ENCODE assay signal across 13 mouse cellular contexts in the genomic region with DNA sequence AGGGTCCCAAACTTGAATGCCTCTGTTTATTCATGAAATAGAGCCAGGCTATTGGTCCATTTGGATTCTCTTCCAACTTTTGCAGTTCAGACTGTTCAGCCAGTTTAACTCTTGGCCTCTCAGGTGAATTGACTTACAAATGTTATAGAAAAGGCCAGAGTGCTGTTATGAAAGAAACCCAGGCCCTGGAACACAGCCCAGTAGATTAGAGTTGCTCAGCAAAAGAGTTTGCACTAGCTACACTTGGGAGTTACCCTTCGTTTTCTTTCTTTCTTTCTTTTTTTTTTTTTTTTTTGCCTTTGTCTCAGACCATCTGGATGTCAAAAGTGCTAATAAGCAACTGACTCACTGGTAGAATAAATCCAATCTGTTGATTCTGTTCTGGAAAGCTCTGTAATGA. TPM values are rescaled to one million over a fixed set of nuclear protein-coding genes. Genes with fewer than 3 reads are reported as not detected.
A peak's percentile ranks its signal among the peaks of the same experiment; 100 is the strongest.
DNase-seq lines count a peak whose midpoint lies in the region; ATAC-seq and TF ChIP-seq lines count a peak whose summit lies in the region.
"Had no signal": no experiment of that assay in that cellular context is flagged by ENCODE, and none has a peak within 500 bp of the region (broad histone marks: within the 10 kb centered on the region; RNA-seq: fewer than 3 reads in every experiment).

No protein-coding gene starts in this region.

- no peaks in the 10 kb centered on the region for H3K4me1 ChIP-seq in heart, embryonic 12.5 days (replicated peaks)
- no peaks in the 10 kb centered on the region for H3K4me1 ChIP-seq in midbrain, embryonic 14.5 days (ENCODE audit: control insufficient read depth, insufficient read depth, low read length)
- H3K4me1 ChIP-seq in midbrain, embryonic 11.5 days (ENCODE audit: control insufficient read depth, insufficient read depth, low read length), result no peaks in the 10 kb centered on the region
- H3K4me1 ChIP-seq in stomach, embryonic 16.5 days (ENCODE audit: control insufficient read depth, insufficient read depth, low read length), result no peaks in the 10 kb centered on the region
- H3K4me1 ChIP-seq: limb, embryonic 13.5 days had no signal

- no peaks in the 10 kb centered on the region for H3K27me3 ChIP-seq in heart, embryonic 12.5 days (replicated peaks)
- H3K27me3 ChIP-seq in midbrain, embryonic 14.5 days (ENCODE audit: control insufficient read depth, insufficient read depth, low read length), result no peaks in the 10 kb centered on the region
- H3K27me3 ChIP-seq in midbrain, embryonic 11.5 days (ENCODE audit: control insufficient read depth, insufficient read depth, low read length), result no peaks in the 10 kb centered on the region
- no peaks in the 10 kb centered on the region for H3K27me3 ChIP-seq in stomach, embryonic 16.5 days (ENCODE audit: control insufficient read depth, insufficient read depth, low read length)
- H3K27me3 ChIP-seq: limb, embryonic 13.5 days had no signal

- DNase-seq in heart, adult 18-20 months, result peak; percentile 41 to 52
- peak; percentile 6 for DNase-seq in midbrain, embryonic 14.5 days
- DNase-seq in midbrain, embryonic 11.5 days (ENCODE audit: low spot score, missing footprints), result no peak
- DNase-seq in heart, postnatal 25 days (ENCODE audit: low spot score), result peak; percentile 9
- DNase-seq in cerebellum, adult 8-10 months, result no peak
- no peak for DNase-seq in left cerebral cortex, adult 2 months (ENCODE audit: extremely low spot score in 1 of 2, low spot score in 2 of 2)
- DNase-seq: cerebellum, adult 2 months; gastrocnemius, adult 2 months had no signal

- H3K9me3 ChIP-seq in heart, embryonic 12.5 days (replicated peaks), result no peaks in the 10 kb centered on the region
- H3K9me3 ChIP-seq in midbrain, embryonic 14.5 days (ENCODE audit: control insufficient read depth, low read length), result no peaks in the 10 kb centered on the region
- no peaks in the 10 kb centered on the region for H3K9me3 ChIP-seq in midbrain, embryonic 11.5 days (ENCODE audit: control insufficient read depth, low read length)
- no peaks in the 10 kb centered on the region for H3K9me3 ChIP-seq in stomach, embryonic 16.5 days (replicated peaks; ENCODE audit: control insufficient read depth, low read length)
- H3K9me3 ChIP-seq: limb, embryonic 13.5 days had no signal

- no peak overlapping the region for H3K4me3 ChIP-seq in heart, embryonic 12.5 days
- H3K4me3 ChIP-seq in midbrain, embryonic 14.5 days (replicated peaks; ENCODE audit: low read depth, low read length), result no peak overlapping the region
- no peak overlapping the region for H3K4me3 ChIP-seq in midbrain, embryonic 11.5 days (ENCODE audit: low read depth, low read length)
- no peak overlapping the region for H3K4me3 ChIP-seq in stomach, embryonic 16.5 days (replicated peaks; ENCODE audit: low read length)
- H3K4me3 ChIP-seq in left cerebral cortex, adult 2 months, result no peak overlapping the region
- H3K4me3 ChIP-seq: gastrocnemius, adult 2 months; layer of hippocampus, adult 2 months; limb, embryonic 13.5 days had no signal

- WGBS in heart, embryonic 12.5 days, result 45% methylated on average over 1 of the region's 1 CpGs
- WGBS in midbrain, embryonic 14.5 days, result 35% methylated on average over 1 of the region's 1 CpGs
- 45% methylated on average over 1 of the region's 1 CpGs for WGBS in midbrain, embryonic 11.5 days
- WGBS in stomach, embryonic 16.5 days, result 18% methylated on average over 1 of the region's 1 CpGs

- intact Hi-C loops in heart, postnatal 25 days (cut with DNase I), result no loop called here
- intact Hi-C loops in left cerebral cortex, adult 2 months (cut with DNase I), result no loop called here

- no peak overlapping the region for H3K4me2 ChIP-seq in heart, embryonic 12.5 days
- H3K4me2 ChIP-seq in midbrain, embryonic 14.5 days (ENCODE audit: low read length), result no peak overlapping the region
- no peak overlapping the region for H3K4me2 ChIP-seq in midbrain, embryonic 11.5 days
- H3K4me2 ChIP-seq in stomach, embryonic 16.5 days (ENCODE audit: low read depth, low read length), result no peak overlapping the region
- H3K4me2 ChIP-seq: limb, embryonic 13.5 days had no signal

- H3K27ac ChIP-seq in heart, embryonic 12.5 days (ENCODE audit: poor library complexity, severe bottlenecking), result no peak overlapping the region
- H3K27ac ChIP-seq in midbrain, embryonic 14.5 days (replicated peaks; ENCODE audit: low read depth, low read length), result no peak overlapping the region
- no peak overlapping the region for H3K27ac ChIP-seq in midbrain, embryonic 11.5 days (ENCODE audit: low read depth, low read length)
- H3K27ac ChIP-seq in stomach, embryonic 16.5 days (ENCODE audit: low read length), result no peak overlapping the region; the same call in 1 of the 2 replicates
- no peak overlapping the region for H3K27ac ChIP-seq in left cerebral cortex, adult 2 months
- H3K27ac ChIP-seq: gastrocnemius, adult 2 months; layer of hippocampus, adult 2 months; limb, embryonic 13.5 days had no signal

- no peaks in the 10 kb centered on the region for H3K36me3 ChIP-seq in heart, embryonic 12.5 days
- no peaks in the 10 kb centered on the region for H3K36me3 ChIP-seq in midbrain, embryonic 14.5 days (ENCODE audit: control insufficient read depth, insufficient read depth, low read length)
- no peaks in the 10 kb centered on the region for H3K36me3 ChIP-seq in midbrain, embryonic 11.5 days (ENCODE audit: control insufficient read depth, insufficient read depth, low read length)
- H3K36me3 ChIP-seq in stomach, embryonic 16.5 days (ENCODE audit: control insufficient read depth, insufficient read depth, low read length), result no peaks in the 10 kb centered on the region
- H3K36me3 ChIP-seq: limb, embryonic 13.5 days had no signal

- TF ChIP-seq CTCF in left cerebral cortex, adult 2 months (IDR thresholded peaks at IDR 0.05), result no peak

- no peak overlapping the region for H3K9ac ChIP-seq in heart, embryonic 12.5 days
- H3K9ac ChIP-seq in midbrain, embryonic 14.5 days (replicated peaks; ENCODE audit: low read length), result no peak overlapping the region
- H3K9ac ChIP-seq in midbrain, embryonic 11.5 days (ENCODE audit: low read length), result no peak overlapping the region
- no peak overlapping the region for H3K9ac ChIP-seq in stomach, embryonic 16.5 days (ENCODE audit: low read length)
- H3K9ac ChIP-seq: limb, embryonic 13.5 days had no signal

- no peak for ATAC-seq in heart, embryonic 12.5 days (ENCODE audit: insufficient number of reproducible peaks, low FRiP score)
- no peak for ATAC-seq in midbrain, embryonic 14.5 days (ENCODE audit: low FRiP score, low TSS enrichment)
- ATAC-seq in midbrain, embryonic 11.5 days (ENCODE audit: low FRiP score), result no peak
- peak; percentile 73; the same call in 1 of the 2 replicates for ATAC-seq in stomach, embryonic 16.5 days (ENCODE audit: insufficient read depth, low FRiP score)
- ATAC-seq: midbrain, embryonic 16.5 days had no signal

RNA-seq across cellular contexts. Expression of a gene that starts 51.0 kb away (rescaled TPM):
- total RNA-seq in heart, adult 18-20 months (2021), result 10 to 100 TPM in 1 of 2 experiments, 1 to 10 TPM in 1; 4.7 to 10.1 TPM
- 7.3 and 8.6 TPM in 2 replicates for polyA plus RNA-seq in heart, embryonic 12.5 days (2016; fragmentation: Nextera tagmentation; extraction: Ambion mirVana)
- 6.5 and 6.9 TPM in 2 replicates for polyA plus RNA-seq in midbrain, embryonic 14.5 days (2014; fragmentation: Nextera tagmentation; extraction: Ambion mirVana)
- polyA plus RNA-seq in midbrain, embryonic 11.5 days (2014; fragmentation: Nextera tagmentation; extraction: Ambion mirVana), result 12.5 and 13.4 TPM in 2 replicates
- 1 to 10 TPM; 3.9 to 4.1 TPM for total RNA-seq in heart, postnatal 25 days (2021)
- 2.6 and 3.5 TPM in 2 replicates for polyA plus RNA-seq in stomach, embryonic 16.5 days (2015; fragmentation: Nextera tagmentation; extraction: Ambion mirVana)
- 1 to 10 TPM; 7.3 to 9.9 TPM for total RNA-seq in left cerebral cortex, adult 2 months (2021)

Comparison
In these comparisons a context has a peak if more than half of its experiments do, and no peak if none do; other contexts are left out.
1. DNase-seq: peak in heart, adult 18-20 months (2 of 2), midbrain, embryonic 14.5 days (single experiment) and heart, postnatal 25 days (single experiment); none in midbrain, embryonic 11.5 days (single experiment), cerebellum, adult 8-10 months (single experiment) and left cerebral cortex, adult 2 months (0 of 2).